Mouse (Mus musculus) A20 (cell line): ENCODE data around the gene Kin.

Experiments
- DNase-seq: peaks from one replicate; pipeline ENCODE4 v3.0.0-alpha.2; 2011; ENCODE audit warnings: low read depth, low spot score

Kin gene

DNA sequence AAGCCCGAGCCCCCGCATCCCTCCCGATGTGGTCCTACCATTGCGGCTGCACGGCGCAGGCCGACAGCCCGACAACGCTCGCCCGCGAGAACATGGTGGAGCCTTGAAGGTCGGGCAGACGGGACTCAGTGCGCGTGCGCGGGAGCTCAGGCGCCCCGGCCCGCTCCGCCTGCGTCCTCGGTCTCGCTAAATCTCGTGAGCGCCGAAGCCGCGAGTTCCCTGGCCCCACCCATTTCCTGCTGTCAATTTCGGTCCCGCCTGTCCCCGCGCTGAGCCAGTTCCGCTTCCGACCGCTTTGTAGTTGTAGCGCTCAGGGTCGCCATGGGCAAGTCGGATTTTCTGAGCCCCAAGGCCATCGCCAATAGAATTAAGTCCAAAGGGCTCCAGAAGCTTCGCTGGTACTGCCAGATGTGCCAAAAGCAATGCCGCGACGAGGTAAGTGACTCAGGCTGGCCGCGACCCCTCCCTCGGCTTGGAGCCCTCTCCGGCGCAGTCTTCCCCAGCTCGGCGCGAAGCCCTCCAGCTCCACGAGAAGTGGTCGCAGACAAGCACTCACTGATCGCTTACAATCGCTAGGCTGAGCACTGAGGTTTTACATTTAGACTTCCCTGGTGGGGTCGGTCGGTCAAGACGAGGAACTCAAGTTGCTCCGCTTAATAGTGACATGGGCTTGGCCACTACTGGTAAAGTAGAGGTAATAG, at the start of gene Kin, which contains the start of gene Atp5c1:
Kin (plus strand) TSS at position 284 of the 701 bp plus-strand sequence.
Atp5c1 (minus strand) TSS at position 201 of the 701 bp plus-strand sequence.
- DNase-seq: peak; percentile 96

DNA sequence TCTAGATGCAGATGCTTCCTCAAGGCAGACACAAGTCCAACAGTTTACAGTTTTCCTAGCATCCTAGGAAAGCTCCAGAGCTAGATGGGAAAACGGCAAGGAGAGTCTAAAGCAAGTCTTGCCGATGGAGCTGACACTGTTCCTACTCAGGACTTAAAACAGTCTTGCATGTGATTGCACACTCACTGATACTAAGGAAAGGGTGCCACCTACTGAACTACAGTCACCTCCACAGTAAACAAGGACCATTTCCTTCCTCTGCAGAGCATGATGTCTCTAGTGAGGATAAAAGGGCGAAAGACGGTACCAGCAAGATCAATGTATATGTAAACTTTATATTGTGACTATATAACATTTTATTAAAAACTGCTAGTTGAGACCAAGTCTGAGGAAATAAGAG, 46.7 kb upstream of the Kin start:
- DNase-seq: no peak

DNA sequence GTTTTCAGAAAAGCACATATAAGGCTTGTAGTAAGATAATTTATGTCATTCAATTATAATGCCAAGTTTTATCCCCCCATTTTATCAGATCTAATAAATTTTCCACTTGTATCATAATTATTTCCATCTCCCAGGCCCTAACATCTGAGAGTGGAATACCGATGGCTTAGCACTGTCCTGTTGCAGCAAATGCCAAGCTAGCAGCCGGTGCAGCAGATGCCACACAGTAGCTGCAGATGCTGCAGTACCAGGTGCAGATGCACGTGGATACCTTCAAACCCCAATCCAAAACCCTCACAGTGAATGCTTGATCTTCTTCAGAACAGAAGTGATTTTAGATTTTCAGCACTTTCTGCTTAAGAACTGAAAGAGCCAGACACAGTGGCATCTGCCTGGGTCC, 45.4 kb upstream of the Kin start:
- DNase-seq: no peak

DNA sequence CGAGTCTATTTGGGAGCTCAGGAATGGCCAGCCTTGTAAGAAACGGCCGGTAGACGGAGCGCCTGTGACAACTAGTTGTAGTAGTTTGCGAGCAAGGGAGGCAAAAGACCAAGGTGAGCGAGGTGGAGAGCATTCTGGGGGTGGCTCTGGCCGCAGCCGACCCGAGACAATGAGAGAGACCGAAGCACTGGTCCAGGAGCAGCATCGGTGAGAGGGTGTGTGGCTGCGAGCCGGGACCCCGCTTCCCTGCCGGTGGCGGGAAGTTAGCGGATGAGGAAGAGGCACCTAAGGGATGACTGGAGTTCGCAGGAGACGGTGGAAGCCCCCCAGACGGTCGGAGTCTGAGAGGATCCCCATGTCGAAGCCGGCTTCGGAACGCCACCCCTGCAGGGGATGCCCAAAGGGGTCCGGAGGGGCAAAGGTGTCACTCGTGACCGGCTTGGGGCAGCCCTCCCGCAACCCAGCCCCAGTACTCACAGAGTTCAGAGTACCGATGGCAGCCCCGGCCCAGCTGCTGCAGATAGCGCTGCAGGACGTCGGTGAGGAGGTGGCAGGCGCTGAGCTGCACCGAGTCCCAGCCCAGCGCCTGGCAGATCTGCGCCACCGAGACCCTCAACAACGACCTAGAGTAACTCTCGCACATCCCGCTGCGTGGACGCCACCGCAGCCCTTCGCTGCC, 32.5 kb upstream of the Kin start:
- peak; percentile 68 for DNase-seq

DNA sequence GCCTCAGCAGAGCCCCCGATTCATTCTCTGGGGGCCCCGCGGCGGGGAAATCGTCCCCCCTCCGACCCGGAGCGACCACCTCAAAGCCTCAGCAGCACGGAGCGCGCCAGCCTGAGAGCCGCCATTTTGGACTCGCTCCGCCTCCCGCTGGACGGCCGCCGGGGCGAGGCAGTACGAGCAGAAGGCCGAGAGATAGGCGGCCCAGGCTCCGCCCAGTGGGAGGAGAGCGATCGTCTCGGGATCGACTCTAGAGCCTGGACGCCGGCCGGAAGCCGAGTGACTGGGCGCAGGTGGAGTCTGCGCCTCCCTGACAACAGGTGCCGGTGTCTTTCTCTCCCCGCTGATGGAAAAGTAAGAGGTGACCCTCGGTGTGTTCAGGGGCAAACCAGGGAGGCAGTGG, 31.9 kb upstream of the Kin start, which contains the start of gene Taf3:
Taf3 (minus strand) TSS at position 136 of the 400 bp plus-strand sequence.
- DNase-seq: peak; percentile 93

DNA sequence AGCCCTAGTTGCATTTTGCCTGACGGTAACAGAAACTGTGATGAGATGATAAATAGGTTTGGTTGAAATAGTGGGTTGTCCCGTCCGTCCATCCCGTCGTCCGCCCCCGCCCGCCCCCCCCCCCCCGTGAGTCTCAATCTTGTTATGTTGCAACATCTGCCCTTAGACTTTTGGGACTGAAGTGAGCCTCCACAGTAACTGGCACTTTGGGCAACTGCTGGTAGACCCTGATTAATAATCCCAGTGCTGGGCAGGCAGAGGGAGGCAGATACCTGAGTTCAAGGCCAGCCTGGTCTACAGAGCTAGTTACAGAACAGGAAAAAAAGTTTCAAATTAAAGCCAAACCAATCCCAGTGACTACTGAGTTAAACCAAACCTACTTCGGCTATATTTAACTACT, 30.9 kb upstream of the Kin start:
- no peak for DNase-seq

DNA sequence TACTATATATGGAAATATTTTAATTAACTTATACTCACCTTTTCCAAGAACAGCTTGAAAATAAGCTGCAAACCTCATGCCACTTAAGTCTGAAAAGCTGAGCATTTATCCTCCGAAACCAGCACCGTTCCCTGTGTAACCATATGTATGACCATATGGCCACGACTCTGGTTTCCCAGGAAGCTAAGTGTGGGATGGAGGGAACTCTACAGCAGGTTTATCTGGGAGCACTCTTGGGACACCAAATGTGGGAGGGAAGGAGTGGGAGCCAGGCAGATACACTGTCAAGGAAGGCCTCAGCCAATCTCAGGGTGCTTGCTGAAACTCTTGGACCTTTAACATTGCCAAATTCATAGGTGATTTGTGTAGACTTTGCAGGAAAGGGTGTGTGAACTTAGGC, 29.5 kb upstream of the Kin start:
- DNase-seq: no peak

DNA sequence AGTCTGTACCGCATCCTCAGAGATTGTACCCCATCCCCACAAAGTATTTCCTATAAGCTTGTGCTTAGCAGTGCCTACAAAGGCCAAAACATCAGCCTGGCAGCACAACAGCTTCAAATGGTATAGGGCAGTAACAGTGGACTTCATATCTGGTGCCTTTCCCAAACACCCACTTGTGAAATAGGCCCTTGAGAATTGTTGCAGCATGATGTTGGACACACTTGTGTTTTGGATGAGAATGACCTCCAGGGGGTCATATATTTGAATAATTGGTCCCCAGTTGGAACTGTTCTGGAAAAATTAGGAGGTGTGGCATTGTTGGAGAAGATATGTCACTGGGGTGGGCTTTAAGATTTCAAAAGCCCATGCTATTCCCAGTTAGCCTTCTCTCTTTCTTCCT, 28.4 kb upstream of the Kin start:
- no peak for DNase-seq

DNA sequence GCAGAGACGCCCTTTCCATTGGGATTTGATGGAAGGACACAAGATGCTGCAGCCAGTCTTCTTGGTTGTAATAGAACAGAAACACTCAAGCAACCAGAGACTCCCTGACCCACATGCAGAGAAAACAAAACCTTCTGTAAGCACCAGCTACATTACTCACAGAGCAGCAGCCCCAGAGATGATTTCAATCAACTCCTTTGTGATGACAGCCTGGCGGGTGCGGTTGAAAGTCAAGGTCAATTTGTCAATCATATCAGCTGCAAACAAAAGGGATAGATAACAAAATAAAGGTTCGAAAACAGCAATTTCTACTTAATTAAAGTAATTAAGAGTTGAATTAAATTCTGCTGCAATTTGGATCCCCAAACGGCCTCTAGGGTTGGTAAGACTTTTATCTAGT, 21.6 kb upstream of the Kin start:
- DNase-seq: no peak

DNA sequence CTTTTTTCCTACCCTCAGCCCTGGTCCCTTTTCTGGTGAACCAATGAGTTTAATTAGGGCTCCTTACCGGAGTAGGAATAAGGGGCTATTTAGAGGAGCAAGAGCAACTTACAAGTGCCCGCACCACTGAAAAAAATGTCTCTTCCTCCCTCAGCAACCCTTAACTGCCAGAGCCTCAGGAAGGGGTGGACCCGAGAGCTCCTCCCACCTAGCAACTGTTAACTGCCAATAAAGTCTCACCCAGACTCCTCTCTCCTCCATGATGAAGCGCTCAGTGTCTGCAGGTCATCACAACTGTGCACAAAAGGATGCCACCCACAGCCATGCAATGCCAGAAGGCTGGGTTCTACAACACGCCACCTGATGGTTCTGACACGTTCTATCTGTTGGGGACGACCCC, 8.6 kb upstream of the Kin start:
- no peak for DNase-seq

DNA sequence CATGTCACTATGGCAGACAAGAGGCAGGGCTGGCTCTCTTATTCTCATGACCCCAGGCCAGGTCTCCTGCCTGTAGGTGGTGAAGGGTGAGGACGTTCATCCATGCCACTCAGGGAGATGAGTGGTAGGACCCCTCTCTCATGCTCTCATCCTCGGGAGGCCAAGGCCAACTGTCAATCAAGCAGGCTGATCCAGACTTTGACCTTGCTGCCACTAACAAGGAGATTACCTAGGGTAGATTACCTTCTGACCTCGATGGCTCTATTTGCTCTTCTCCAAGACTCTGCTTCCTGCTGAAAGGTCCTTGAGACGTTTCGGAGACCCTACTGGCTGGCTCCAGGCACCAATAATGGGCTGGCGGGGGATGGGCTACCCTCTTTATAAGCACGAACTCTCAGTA, 5.9 kb upstream of the Kin start:
- DNase-seq: no peak

DNA sequence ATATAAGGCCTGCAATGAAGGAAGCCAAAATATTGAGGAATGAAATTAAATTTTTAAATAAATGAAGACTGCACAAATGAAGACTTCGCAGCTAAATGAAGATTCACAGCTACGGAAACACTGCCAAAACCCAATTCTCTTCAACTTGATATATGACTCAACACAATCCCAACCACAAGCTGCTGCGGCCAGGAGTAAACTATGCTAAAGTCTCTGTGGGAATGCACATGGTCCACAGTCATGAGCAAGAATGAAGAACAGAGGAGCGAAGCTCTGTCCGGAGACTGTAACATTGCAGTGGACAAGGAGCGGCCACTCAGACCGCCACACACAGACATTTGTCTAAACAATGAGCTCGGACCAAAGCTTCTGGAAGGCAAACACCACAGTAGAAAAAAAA, 3.7 kb upstream of the Kin start:
- DNase-seq: no peak

DNA sequence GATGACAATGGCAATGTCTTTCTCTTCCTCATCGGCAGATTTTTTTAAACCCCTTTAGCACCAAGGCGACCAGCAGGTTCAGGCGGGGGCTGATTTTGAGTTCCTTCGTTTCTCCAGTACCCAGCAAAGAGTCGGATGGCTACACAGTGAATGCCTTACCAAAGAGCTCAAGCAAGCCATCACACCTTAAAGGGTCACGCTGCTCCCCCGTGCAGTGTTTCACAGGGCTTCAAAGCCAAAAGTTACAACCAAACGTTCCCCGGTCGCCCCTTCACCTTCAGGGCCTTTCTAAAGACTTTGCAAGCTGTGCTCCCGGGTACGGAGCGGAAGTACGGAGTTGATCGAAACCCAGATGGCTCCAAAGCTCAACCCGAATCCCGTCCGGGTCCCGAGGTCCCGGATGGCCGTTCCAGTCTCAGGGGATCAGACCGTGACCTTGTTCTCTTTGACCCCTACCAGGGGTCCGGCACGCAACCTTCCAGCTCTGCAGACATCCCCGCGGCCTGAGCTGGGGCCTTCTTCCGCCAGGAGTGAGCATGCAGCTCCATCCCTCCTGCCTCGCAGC, 566 bp upstream of the Kin start:
- no peak for DNase-seq

DNA sequence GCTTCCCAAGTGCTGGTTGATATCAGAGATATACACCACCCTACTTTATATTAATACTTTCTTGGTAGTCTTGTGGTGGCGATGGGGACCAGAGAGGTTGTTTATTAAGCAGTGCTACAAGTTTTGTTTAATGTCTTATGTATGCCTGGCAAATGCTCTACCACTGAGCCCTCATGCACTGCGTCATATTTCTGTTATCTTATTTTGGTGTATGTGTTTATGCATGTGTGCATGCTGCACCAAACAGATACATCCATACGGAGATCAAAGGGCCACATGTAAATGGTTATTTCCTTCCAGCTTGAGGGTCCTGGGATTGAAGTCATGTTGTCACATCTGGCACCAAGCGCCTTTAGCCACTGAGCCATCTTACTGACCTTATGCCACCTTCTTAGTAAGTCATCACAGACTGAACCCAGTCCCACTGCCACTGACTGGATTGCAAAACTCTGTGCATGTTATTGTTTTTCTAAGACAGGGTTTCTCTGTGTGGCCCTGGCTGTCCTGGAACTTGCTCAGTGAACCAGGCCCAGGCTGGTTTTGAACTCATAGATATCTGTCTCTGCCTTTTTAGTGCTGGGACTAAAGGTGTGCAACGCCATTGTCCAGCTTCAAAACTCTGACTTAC, 1.2 kb downstream of the Kin start:
- no peak for DNase-seq

DNA sequence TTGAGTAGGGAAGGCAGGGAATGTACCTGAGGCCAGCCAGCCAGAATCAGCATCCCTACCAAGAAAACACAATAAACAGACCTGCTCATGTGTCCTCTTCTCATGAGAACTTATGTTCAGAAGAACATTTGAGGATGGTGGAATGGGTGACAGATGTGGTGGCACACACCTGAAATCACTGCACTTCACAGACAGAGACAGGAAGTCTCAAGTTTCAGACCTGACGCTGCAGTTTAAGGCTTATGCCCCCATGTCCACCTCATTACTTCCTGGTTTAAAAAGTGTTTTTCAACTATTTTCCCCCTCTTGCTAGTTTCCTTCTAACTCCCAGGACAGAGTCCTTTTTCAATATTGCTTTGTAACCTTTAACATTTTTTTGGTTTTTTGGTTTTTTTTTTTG, 2.3 kb downstream of the Kin start:
- peak; percentile 45 for DNase-seq

DNA sequence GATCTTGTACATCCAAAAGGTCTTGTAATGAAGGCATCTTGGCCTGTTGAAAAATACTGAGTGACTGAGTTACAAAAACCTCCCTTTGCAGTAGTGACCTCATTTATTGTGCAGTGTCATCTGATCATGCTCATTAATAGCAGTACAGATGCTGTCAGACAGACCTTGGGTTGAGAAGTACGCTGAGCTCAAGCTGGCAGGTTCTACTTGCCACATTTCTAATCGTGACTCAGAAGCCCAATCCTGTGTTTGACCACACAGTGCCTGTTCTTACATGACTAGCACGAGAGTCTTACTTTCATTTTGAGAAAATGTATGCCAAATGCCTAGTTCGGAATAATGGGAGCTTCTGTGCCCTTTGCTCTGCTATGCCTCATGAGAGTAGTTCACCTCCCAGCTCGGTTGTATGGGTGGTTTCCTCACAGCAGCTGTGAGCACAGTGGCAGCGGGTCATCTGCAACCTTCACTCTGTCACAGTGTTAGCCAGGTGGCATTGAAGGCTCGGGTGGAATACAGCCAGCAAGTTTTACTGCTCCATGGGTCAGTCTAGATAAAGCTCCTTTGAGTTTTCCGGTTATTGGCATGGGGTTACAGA, 7.0 kb downstream of the Kin start:
- DNase-seq: no peak

DNA sequence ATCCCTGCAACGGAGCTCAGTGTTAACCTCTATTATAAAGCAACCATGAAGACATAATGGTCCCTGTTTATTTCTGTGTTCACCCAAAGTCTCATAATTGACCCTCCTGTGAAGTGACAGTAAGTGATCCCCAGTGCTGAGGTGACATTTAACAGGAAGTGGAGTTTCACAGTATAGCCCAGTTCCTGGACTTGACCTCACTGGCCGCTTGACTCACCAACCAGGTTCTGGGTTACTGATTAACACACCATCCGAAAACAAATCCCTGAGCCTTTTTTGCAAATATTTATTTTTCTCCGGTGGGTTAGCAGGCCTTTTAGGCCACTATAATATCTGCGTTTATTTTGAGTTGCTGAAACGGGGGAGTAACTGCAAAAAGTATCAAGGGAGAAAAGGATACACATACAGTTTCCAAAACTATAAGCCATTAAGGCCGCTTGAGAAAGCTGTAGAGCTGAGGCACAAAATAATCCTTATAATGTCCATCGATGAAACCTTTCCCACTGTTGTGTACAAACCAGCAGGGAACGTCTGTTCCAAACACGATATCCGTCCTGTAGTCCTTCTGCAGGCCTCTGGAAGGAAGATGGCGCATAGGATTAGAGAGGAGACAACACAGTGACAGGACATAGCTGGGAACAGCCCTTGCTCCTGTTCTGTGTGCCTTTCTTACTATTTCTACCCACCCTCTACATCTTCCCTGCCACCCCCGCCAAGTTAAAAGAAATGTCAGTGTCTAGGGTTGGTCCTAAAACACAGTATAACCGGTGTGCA, 14.1 kb downstream of the Kin start:
- no peak for DNase-seq

DNA sequence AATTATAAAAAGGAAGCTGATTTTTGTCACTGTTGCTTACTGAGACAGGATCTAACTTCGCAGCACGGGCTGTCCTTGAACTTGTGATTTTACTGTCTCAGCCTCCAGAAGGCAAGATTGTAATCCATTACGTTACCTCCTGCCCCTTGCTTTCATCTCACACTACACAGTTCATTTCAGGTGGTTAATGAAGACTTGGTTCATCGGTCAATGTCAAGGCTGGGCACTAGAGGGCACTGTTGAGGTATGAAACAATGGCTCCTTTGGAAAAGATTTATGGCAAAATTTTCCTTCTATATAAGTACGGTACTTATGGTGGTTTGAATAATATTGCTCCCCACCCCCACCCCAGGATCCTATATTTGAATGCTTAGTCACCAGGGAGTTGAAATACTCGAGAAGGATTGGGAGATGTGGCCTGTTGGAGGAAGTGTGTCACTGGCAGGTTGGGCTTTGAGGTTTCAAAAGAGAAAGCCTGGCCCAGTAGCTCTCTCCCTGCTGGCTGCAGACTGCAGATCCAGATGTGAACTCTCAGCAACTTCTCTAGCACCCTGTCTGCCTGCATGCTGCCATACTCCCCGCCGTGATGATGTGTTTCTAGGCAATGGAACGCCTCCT, 18.3 kb downstream of the Kin start:
- peak; percentile 47 for DNase-seq

DNA sequence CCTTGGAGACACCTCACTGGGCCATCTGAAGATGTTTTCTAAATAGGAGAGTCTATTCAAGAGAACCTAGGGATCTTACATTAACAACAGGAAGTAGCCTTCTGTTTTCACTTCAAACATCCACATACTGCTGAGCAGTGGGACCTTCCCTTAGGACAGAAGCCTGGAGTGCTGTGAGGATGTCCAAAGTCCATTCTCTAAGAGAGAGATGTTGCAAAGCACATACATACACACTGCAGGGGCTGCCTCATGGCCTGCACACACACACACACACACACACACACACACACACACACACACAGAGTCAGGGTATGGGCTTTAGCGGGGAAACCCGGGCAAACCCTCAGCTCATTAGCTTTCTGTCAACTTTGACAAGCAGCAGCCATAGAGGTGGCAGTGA, 20.1 kb downstream of the Kin start:
- no peak for DNase-seq

DNA sequence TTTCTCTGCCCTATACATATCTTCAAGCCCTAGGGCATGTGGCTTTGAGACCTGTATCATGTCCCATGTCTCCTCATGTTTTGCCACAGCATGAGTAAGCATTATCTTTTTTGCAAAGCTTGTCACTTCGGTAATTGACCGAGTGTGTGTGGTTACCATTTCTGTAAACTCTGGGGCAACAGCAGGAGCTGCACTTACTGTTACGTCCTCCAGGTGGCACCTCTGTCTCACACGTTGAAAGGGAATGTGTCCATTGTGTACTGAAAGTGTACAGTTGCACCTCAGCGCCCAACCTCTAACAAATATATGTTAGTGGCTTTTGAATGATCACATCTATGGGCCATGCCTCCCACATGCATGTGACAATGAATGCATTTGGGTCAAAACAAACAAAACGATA, 20.8 kb downstream of the Kin start:
- peak; percentile 51 for DNase-seq
